Mouse (Mus musculus): ENCODE data around the gene Polr3c. TPM values are rescaled to one million over a fixed set of nuclear protein-coding genes. Genes with fewer than 3 reads are reported as not detected.
"Not testable (repeated sequence)": the region's sequence is repeated elsewhere in the genome, so short reads cannot be mapped to it uniquely, and the experiment has no call there.

Polr3c gene
- polyA plus RNA-seq, 1 experiment from 2014 or later: 33.7 TPM

DNA sequence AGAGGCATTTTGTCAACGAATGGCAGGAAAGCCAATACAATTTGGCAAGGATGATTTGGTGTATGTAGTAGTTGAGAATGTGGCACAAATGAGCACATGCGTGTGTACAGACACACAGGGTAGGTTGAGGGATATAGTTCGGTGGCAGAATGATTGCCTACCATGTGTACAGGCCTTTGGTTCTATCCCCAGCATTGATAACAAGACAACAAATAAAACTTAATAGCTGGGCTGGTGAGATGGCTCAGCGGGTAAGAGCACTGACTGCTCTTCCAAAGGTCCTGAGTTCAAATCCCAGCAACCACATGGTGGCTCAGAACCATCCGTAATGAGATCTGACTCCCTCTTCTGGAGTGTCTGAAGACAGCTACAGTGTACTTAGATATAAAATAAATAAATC is 41.4 kb downstream of the Polr3c start:
- not testable (repeated sequence) for H3K4me3 ChIP-seq (ENCODE audit: low read length); H3K27me3 ChIP-seq (replicated peaks; ENCODE audit: control insufficient read depth, insufficient read depth, low read length); H3K4me2 ChIP-seq (ENCODE audit: low read length); H3K4me1 ChIP-seq (ENCODE audit: control insufficient read depth, insufficient read depth, low read depth, low read length); H3K27ac ChIP-seq (ENCODE audit: low read depth, low read length); ATAC-seq; H3K9me3 ChIP-seq (ENCODE audit: control insufficient read depth, low read length); H3K36me3 ChIP-seq (ENCODE audit: control insufficient read depth, insufficient read depth, low read length); H3K9ac ChIP-seq (ENCODE audit: low read depth, low read length)
- WGBS: 95% methylated on average over 5 of the region's 5 CpGs

DNA sequence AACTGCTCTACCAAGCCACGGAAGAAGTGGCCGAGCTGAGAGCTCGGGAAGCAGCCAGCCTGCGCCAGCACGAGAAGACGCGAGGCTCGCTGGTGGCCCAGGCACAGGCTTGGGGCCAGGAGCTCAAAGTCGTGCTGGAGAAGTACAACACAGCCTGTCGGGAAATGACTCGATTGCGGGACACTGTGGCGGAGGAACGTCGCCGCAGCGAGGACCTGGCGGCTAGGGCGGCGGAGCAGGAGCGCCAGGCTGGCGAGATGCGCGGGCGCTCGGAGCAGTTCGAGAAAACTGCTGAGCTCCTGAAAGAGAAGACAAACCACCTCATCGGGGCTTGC is 42.6 kb downstream of the Polr3c start:
- H3K36me3 ChIP-seq (ENCODE audit: control insufficient read depth, insufficient read depth, low read length): no peaks in the 10 kb centered on the region
- no peak overlapping the region for H3K27ac ChIP-seq (ENCODE audit: low read depth, low read length)
- H3K27me3 ChIP-seq (replicated peaks; ENCODE audit: control insufficient read depth, insufficient read depth, low read length): peaks cover 2% of the 10 kb centered on the region; the same call in 1 of the 2 replicates
- peak overlapping the region; percentile 21 for H3K4me3 ChIP-seq (ENCODE audit: low read length)
- no peaks in the 10 kb centered on the region for H3K9me3 ChIP-seq (ENCODE audit: control insufficient read depth, low read length)
- H3K4me1 ChIP-seq (ENCODE audit: control insufficient read depth, insufficient read depth, low read depth, low read length): peaks cover 3% of the 10 kb centered on the region; the same call in 1 of the 2 replicates
- WGBS: 47% methylated on average over 28 of the region's 28 CpGs
- peak overlapping the region; percentile 37 for H3K4me2 ChIP-seq (ENCODE audit: low read length)
- ATAC-seq: no peak
- peak overlapping the region; percentile 20; the same call in 1 of the 2 replicates for H3K9ac ChIP-seq (ENCODE audit: low read depth, low read length)

DNA sequence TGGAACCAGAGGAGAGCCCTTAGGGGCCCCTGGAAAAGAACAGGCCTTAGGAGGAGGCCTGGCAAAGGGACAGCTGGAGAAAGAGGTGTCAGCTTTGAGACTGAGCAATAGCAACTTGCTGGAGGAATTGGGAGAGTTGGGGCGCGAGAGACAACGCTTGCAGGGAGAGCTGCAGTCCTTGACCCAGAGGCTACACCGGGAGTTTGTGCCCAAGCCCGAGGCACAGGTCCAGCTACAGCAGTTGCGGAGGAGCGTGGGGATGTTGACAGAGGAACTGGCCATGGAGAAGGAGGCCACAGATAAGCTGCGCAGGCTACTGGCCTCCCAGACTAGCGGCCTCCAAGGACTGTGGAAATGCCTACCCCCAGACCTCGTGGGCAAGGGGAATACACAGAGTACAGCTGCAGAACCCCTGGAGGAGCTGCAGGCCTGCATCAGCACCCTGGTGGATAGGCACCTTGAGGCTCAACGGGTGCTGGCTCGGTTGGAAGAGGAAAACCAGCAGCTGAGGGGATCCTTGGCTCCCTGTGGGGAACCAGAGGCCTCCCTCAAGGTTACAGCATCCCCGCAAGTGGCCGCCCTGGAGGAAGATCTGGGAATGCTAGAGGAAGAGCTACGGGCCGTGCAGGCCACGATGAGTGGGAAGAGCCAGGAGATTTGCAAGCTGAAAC is 43.1 kb downstream of the Polr3c start:
- ATAC-seq: no peak
- H3K9ac ChIP-seq (ENCODE audit: low read depth, low read length): peak overlapping the region; percentile 20; the same call in 1 of the 2 replicates
- WGBS: 63% methylated on average over 17 of the region's 17 CpGs

DNA sequence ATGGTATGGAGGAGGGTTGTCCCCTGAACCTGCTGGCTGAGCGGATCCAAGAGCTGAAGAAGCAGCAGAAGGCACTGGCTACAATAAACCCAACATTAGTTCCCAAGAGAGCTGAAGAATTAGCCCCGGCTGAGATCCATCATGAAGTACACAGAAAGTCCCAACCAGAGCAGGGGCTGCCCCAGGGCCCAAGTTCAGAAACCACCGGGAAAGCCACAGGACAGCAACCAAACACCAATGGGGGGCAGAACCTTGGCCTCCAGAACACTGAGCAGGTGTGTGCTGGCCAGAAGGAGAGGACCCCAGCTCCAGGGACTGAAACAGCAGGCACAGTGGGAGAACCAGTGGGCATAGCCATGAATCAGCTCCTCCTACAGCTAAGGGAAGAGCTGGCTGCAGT is 43.9 kb downstream of the Polr3c start:
- H3K9me3 ChIP-seq (ENCODE audit: control insufficient read depth, low read length): no peaks in the 10 kb centered on the region
- H3K9ac ChIP-seq (ENCODE audit: low read depth, low read length): no peak overlapping the region
- no peak overlapping the region for H3K27ac ChIP-seq (ENCODE audit: low read depth, low read length)
- no peak for ATAC-seq
- no peaks in the 10 kb centered on the region for H3K36me3 ChIP-seq (ENCODE audit: control insufficient read depth, insufficient read depth, low read length)
- no peak overlapping the region for H3K4me2 ChIP-seq (ENCODE audit: low read length)
- WGBS: 89% methylated on average over 3 of the region's 3 CpGs
- no peak overlapping the region for H3K4me3 ChIP-seq (ENCODE audit: low read length)
- peaks cover 2% of the 10 kb centered on the region; the same call in 1 of the 2 replicates for H3K27me3 ChIP-seq (replicated peaks; ENCODE audit: control insufficient read depth, insufficient read depth, low read length)
- peaks cover 3% of the 10 kb centered on the region; the same call in 1 of the 2 replicates for H3K4me1 ChIP-seq (ENCODE audit: control insufficient read depth, insufficient read depth, low read depth, low read length)

More for the DNA sequence above, 43.1 kb downstream of the Polr3c start:
- Histone ChIP-seq H3K4me3 (ENCODE audit: low read length) (peak overlapping the region; percentile 21; the same call in 1 of the 2 replicates), H3K27me3 (replicated peaks; ENCODE audit: control insufficient read depth, insufficient read depth, low read length) (peaks cover 2% of the 10 kb centered on the region; the same call in 1 of the 2 replicates), H3K36me3 (ENCODE audit: control insufficient read depth, insufficient read depth, low read length) (no peaks in the 10 kb centered on the region), H3K4me1 (ENCODE audit: control insufficient read depth, insufficient read depth, low read depth, low read length) (peaks cover 3% of the 10 kb centered on the region; the same call in 1 of the 2 replicates), H3K27ac (ENCODE audit: low read depth, low read length) (no peak overlapping the region), H3K4me2 (ENCODE audit: low read length) (peak overlapping the region; percentile 37), H3K9me3 (ENCODE audit: control insufficient read depth, low read length) (no peaks in the 10 kb centered on the region)

DNA sequence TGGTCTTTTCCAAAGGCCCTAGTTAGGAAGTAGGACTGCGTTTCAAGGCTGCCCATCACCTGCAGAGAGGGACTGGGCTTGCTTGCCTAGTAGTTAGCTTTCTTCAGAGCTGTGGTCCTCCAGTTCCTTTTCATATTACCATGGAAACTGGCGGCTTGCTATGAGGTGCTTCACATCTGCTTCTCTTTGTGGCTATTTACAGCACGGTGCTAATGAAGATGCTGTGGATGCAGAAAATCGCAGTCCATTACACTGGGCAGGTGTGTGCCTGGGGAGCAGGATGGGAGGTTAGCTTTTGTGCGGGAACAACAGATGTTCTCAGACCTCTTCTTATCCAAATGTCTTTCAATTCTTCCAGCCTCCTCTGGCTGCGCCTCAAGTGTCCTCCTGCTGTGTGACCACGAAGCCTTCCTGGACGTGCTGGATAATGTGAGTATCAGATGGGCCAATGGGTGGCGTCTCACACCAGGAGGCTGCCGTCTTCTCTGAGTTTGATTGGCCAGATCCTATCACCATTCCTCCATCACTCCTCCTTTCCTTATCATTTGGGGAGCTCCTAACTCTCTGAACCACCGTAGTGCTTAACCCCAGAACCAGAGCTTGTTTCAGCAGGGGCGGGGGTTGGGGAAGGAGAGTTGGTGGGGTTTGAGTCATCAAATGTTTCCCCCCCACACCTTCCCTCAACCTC is 47.0 kb downstream of the Polr3c start:
- no peak overlapping the region; the same call in 1 of the 2 replicates for H3K9ac ChIP-seq (ENCODE audit: low read depth, low read length)
- no peak overlapping the region for H3K4me3 ChIP-seq (ENCODE audit: low read length)
- H3K27ac ChIP-seq (ENCODE audit: low read depth, low read length): no peak overlapping the region
- H3K36me3 ChIP-seq (ENCODE audit: control insufficient read depth, insufficient read depth, low read length): no peaks in the 10 kb centered on the region
- no peaks in the 10 kb centered on the region for H3K9me3 ChIP-seq (ENCODE audit: control insufficient read depth, low read length)
- WGBS: 15% methylated on average over 12 of the region's 12 CpGs
- H3K27me3 ChIP-seq (replicated peaks; ENCODE audit: control insufficient read depth, insufficient read depth, low read length): peaks cover 2% of the 10 kb centered on the region; the same call in 1 of the 2 replicates
- ATAC-seq: peak; percentile 67
- no peak overlapping the region for H3K4me2 ChIP-seq (ENCODE audit: low read length)
- peaks cover 3% of the 10 kb centered on the region; the same call in 1 of the 2 replicates for H3K4me1 ChIP-seq (ENCODE audit: control insufficient read depth, insufficient read depth, low read depth, low read length)

DNA sequence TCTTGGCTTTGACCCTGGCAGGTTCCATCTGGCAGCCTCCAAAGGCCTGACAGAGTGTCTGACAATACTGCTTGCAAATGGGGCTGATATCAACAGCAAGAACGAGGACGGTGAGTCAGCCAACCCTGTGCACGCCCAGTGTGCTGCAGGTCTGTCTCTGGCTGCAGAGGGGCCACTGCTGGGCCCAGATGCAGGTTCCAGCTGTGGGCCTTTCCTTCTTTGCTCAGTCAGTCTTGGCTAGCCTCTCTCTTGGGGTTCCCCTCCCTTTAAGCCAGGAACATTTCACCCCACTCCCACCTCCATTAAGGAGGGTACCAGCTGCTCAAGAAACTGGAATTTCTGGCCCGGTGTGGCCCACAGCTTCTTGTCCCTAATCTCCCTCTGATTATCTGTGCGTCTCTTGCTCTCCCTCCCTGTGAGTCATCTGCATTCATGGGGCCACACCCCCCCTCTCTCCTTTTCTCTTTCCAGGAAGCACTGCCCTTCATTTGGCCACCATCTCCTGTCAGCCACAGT is 48.2 kb downstream of the Polr3c start:
- H3K4me1 ChIP-seq (ENCODE audit: control insufficient read depth, insufficient read depth, low read depth, low read length): peaks cover 3% of the 10 kb centered on the region; the same call in 1 of the 2 replicates
- ATAC-seq: no peak
- H3K27ac ChIP-seq (ENCODE audit: low read depth, low read length): no peak overlapping the region
- no peaks in the 10 kb centered on the region for H3K27me3 ChIP-seq (replicated peaks; ENCODE audit: control insufficient read depth, insufficient read depth, low read length)
- WGBS: 33% methylated on average over 5 of the region's 5 CpGs
- H3K9me3 ChIP-seq (ENCODE audit: control insufficient read depth, low read length): no peaks in the 10 kb centered on the region
- no peak overlapping the region for H3K4me3 ChIP-seq (ENCODE audit: low read length)
- no peak overlapping the region for H3K4me2 ChIP-seq (ENCODE audit: low read length)
- H3K36me3 ChIP-seq (ENCODE audit: control insufficient read depth, insufficient read depth, low read length): no peaks in the 10 kb centered on the region
- H3K9ac ChIP-seq (ENCODE audit: low read depth, low read length): no peak overlapping the region

DNA sequence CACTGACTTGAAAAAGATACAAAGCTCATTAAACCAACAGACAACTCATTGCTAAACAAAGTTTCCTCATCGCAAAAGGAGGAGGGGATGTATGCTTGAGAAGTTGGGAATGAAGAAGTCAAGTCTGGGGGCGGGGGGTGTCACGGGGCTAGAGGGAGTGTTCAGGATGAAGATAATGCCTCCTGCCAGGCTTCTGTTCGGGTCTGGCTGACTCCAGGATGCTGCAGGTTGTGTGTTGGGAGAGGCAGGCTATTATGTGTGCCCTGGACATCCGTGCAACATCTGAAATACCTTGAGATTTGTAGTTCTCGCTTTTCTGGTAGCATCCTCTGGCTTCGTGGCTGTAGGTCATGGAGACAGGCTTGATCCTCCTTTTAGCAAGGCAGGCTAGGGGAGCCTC is 49.0 kb downstream of the Polr3c start:
- Histone ChIP-seq H3K4me3 (ENCODE audit: low read length) (no peak overlapping the region), H3K4me2 (ENCODE audit: low read length) (no peak overlapping the region), H3K4me1 (ENCODE audit: control insufficient read depth, insufficient read depth, low read depth, low read length) (peaks cover 3% of the 10 kb centered on the region; the same call in 1 of the 2 replicates), H3K27ac (ENCODE audit: low read depth, low read length) (no peak overlapping the region), H3K9ac (ENCODE audit: low read depth, low read length) (no peak overlapping the region), H3K27me3 (replicated peaks; ENCODE audit: control insufficient read depth, insufficient read depth, low read length) (no peaks in the 10 kb centered on the region), H3K9me3 (ENCODE audit: control insufficient read depth, low read length) (no peaks in the 10 kb centered on the region), H3K36me3 (ENCODE audit: control insufficient read depth, insufficient read depth, low read length) (no peaks in the 10 kb centered on the region)
- ATAC-seq: no peak
- WGBS: 59% methylated on average over 7 of the region's 7 CpGs

DNA sequence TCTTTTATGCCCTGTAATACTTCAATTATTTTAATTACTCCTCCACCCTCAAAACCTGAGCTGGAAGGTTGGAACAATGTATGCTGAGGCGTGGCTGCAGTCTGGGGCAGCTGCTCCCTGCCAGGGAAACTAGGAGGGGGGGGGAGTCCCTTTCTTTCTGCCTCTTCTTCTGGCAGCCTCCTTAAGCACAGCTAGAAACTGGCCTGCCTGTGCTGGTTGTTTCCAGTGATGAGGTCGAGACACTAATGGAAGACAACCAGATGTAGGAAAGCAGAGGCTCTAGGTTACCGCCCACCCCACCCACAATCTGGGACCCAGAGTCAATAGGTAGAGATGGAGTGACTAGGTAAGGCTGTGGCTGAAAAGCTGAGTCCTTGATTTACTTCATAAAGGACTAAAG is 51.7 kb downstream of the Polr3c start:
- no peak for ATAC-seq
- Histone ChIP-seq H3K4me3 (ENCODE audit: low read length) (no peak overlapping the region), H3K9me3 (ENCODE audit: control insufficient read depth, low read length) (no peaks in the 10 kb centered on the region), H3K27me3 (replicated peaks; ENCODE audit: control insufficient read depth, insufficient read depth, low read length) (peaks cover 4% of the 10 kb centered on the region), H3K4me1 (ENCODE audit: control insufficient read depth, insufficient read depth, low read depth, low read length) (peaks cover 3% of the 10 kb centered on the region), H3K27ac (ENCODE audit: low read depth, low read length) (no peak overlapping the region), H3K4me2 (ENCODE audit: low read length) (no peak overlapping the region), H3K9ac (ENCODE audit: low read depth, low read length) (no peak overlapping the region), H3K36me3 (ENCODE audit: control insufficient read depth, insufficient read depth, low read length) (no peaks in the 10 kb centered on the region)
- WGBS: 39% methylated on average over 3 of the region's 3 CpGs

DNA sequence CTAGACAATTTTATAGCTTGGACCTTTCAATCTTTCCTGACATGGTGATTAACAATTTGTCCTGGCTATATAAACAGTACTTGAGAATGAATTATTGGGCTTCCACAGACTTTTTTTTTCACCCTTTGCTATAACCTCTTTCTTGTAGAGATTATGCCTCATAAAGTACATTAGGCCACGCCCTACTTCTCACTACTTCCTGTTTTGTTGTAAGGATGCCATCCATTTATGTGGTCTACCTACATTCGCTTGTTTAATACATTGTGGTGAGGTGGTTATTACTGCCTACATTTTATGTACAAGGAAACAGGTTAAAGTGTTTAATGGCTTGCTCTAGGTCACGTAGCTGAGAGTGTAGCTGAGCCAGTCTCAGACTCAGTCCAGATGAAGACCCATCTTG is 52.3 kb downstream of the Polr3c start:
- no peak for ATAC-seq
- no peaks in the 10 kb centered on the region for H3K9me3 ChIP-seq (ENCODE audit: control insufficient read depth, low read length)
- no peaks in the 10 kb centered on the region for H3K36me3 ChIP-seq (ENCODE audit: control insufficient read depth, insufficient read depth, low read length)
- no peak overlapping the region for H3K4me3 ChIP-seq (ENCODE audit: low read length)
- peaks cover 6% of the 10 kb centered on the region for H3K4me1 ChIP-seq (ENCODE audit: control insufficient read depth, insufficient read depth, low read depth, low read length)
- WGBS: 84% methylated on average over 3 of the region's 3 CpGs
- no peak overlapping the region for H3K27ac ChIP-seq (ENCODE audit: low read depth, low read length)
- H3K27me3 ChIP-seq (replicated peaks; ENCODE audit: control insufficient read depth, insufficient read depth, low read length): peaks cover 4% of the 10 kb centered on the region
- no peak overlapping the region for H3K4me2 ChIP-seq (ENCODE audit: low read length)
- no peak overlapping the region for H3K9ac ChIP-seq (ENCODE audit: low read depth, low read length)
